Mouse (Mus musculus) bone marrow, adult 2 months (tissue): ENCODE measurements at regions not wholly inside any gene's neighbourhood (a gene's known extent, or its start where the extent isn't known, plus 50 kb on each side); places are given as distances from the start of the nearest gene placed in this dataset.

ENCODE experiments used
- CTCF ChIP-seq: fragments of 200-500 bp; IDR thresholded peaks from 2 replicates; pipeline ENCODE4 v1.5.1; 2011; ENCODE audit warnings: low read length, control low read depth; ENCODE audit not compliant: control insufficient read depth, insufficient read depth
- POLR2A ChIP-seq: fragments of 200-500 bp; IDR thresholded peaks from 2 replicates; pipeline ENCODE4 v1.6.1; 2011; ENCODE audit warnings: low read depth, mild to moderate bottlenecking, control low read depth, low read length, borderline replicate concordance; ENCODE audit not compliant: control insufficient read depth

DNA sequence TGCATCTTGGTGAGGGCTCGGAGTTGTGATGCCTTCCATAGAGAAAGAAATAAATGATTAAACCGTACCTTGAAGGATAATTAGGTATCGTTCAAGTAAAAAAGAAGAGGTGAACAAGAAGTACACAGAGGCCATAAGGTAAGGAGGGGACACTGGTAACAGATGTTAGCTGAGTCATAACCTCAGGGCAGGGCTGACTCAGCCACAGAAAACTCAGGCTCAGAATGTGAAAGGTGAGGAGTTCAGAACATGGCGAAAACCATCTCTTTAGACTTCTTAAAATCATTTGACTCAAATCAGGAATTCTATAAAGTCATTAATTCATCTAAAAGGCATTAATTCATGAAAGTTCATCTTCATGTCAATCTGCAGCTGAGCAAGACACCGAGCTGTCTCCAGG, 62.1 kb upstream of the Ifngr1 start:
- TF ChIP-seq CTCF, result no peak
- no peak for TF ChIP-seq POLR2A
